Mouse (Mus musculus): ENCODE measurements around the gene Fev. TPM values are rescaled to one million over a fixed set of nuclear protein-coding genes. Genes with fewer than 3 reads are reported as not detected.
A peak's percentile ranks its signal among the peaks of the same experiment; 100 is the strongest.

The Fev gene
- polyA plus RNA-seq, 1 experiment from 2014 or later, result not detected

DNA sequence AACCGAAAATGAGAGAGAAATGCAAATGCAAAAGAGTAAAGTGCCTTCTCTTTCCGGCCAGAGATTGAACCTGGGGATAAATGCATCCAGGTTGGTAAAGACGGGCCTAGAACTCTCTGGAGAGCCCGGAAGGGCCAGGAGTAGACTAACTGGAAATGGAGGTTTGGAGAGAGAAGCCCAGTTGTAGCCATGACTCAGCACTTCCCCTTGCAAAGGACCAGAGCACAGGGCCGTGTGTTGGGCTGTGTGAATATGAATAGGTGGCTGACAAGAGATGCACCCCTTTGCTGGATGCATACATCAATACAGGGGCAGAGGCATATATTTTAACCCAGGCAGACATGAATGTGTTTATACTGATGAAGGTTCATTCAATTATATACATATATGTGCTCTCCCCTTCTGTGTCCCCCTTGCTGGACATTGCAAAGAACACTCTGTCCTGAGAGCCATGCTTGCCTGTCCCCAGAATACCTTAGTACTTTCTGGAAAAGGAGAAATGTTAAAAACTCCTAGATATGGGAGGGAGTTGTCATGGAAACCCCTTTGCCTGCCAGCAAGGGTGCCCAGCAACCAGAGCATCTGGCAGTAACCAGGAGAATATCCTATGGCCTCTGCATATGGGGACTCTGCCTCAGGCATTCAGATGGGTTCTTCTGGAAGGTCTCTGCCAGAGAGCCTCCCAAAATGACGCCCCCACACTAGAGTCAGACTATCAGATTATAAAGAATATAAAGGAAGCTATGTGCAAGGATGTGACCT lies 25.8 kb downstream of the Fev start:
- Histone ChIP-seq H3K4me2 (replicated peaks) (peak overlapping the region; percentile 92), H3K27me3 (replicated peaks) (peaks cover 27% of the 10 kb centered on the region), H3K4me3 (no peak overlapping the region), H3K9me3 (no peaks in the 10 kb centered on the region), H3K4me1 (peaks cover 45% of the 10 kb centered on the region), H3K27ac (no peak overlapping the region), H3K36me3 (no peaks in the 10 kb centered on the region), H3K9ac (no peak overlapping the region)
- WGBS, result 40% methylated on average over 6 of the region's 6 CpGs
- ATAC-seq (ENCODE audit: low FRiP score, low read depth), result no peak

DNA sequence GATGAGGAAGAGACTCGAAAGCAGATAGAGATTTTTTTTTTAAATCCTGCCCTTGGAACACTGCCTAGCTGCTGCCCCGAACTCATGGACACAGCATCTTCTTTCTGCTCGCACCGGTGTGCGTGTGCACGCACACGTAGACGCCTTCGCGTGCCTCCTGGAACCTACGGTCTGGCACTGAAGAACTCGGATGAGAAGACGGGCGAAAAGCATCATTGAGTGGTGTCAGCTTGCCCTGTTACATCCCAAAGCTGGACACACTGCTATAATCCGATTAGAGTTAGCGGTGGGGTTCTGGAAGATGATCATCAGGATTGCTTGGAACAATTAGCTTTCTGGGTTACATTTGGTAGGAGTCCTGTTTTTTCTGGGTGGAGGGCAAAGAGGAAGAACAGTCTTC lies 26.4 kb downstream of the Fev start:
- 9% methylated on average over 16 of the region's 16 CpGs for WGBS
- peak overlapping the region; percentile 86; the same call in 1 of the 2 replicates for H3K4me3 ChIP-seq
- peak overlapping the region; percentile 38; the same call in 1 of the 2 replicates for H3K9ac ChIP-seq
- peak overlapping the region; percentile 92 for H3K4me2 ChIP-seq (replicated peaks)
- no peak overlapping the region for H3K27ac ChIP-seq
- H3K9me3 ChIP-seq, result no peaks in the 10 kb centered on the region
- ATAC-seq (ENCODE audit: low FRiP score, low read depth), result no peak
- H3K27me3 ChIP-seq (replicated peaks), result peaks cover 27% of the 10 kb centered on the region
- H3K36me3 ChIP-seq, result no peaks in the 10 kb centered on the region
- peaks cover 51% of the 10 kb centered on the region for H3K4me1 ChIP-seq

DNA sequence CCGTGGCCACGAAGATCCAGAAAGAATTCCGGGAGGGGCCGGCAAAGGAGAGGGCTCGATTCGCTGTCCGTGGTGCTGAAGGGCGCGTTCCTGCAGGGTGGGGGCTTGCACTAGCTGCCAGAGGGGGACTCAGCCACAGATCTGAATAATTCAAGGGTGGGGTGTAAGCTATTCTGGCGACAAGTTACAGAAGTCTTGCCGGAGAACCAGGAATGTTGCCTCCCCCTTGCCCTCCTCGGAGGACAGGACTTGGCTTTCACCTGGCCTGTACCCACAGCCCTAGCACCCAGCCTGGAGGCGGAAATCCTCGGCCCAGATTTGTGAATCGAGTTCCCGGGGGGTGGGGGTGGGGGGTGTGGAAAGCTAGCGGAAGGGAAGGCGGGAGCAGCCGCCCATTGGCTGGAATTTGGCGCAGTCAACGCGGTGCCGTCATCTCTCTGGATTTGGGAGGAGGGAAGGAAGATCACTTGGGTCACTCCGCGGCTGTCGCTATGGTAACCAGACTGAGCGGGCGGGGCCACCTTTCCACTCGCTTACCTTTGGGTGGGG lies 27.0 kb downstream of the Fev start:
- H3K36me3 ChIP-seq, result no peaks in the 10 kb centered on the region
- no peak overlapping the region for H3K27ac ChIP-seq
- H3K4me3 ChIP-seq, result peak overlapping the region; percentile 86
- ATAC-seq (ENCODE audit: low FRiP score, low read depth), result peak; percentile 58
- under 1% methylated on average over 29 of the region's 29 CpGs for WGBS
- H3K9ac ChIP-seq, result peak overlapping the region; percentile 63
- H3K4me2 ChIP-seq (replicated peaks), result peak overlapping the region; percentile 92
- H3K27me3 ChIP-seq (replicated peaks), result peaks cover 27% of the 10 kb centered on the region
- H3K9me3 ChIP-seq, result no peaks in the 10 kb centered on the region
- peaks cover 54% of the 10 kb centered on the region for H3K4me1 ChIP-seq

DNA sequence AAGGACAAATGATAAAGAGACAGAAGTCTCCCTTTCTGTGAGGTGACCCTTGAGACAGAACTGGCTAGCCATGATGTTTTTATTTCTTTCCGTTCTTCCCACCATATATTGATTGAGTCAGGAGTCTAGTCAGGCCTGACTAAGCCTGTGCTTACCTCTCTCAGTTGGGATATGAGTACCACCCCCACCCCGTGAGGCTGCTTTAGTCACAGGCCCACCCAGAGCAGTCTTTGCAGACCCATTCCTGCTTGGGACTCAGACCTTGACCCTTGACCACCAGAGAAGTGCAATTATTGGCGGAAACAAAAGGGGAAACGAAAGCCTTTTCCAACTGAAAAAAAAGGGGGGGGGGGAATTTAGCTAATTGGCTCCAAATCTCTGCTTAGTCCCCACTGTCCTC lies 27.5 kb downstream of the Fev start:
- peak overlapping the region; percentile 92 for H3K4me2 ChIP-seq (replicated peaks)
- H3K4me3 ChIP-seq, result peak overlapping the region; percentile 86
- no peak overlapping the region for H3K27ac ChIP-seq
- H3K4me1 ChIP-seq, result peaks cover 54% of the 10 kb centered on the region
- no peak for ATAC-seq (ENCODE audit: low FRiP score, low read depth)
- no peaks in the 10 kb centered on the region for H3K36me3 ChIP-seq
- peaks cover 31% of the 10 kb centered on the region for H3K27me3 ChIP-seq (replicated peaks)
- H3K9ac ChIP-seq, result peak overlapping the region; percentile 63
- 4% methylated on average over 4 of the region's 4 CpGs for WGBS
- H3K9me3 ChIP-seq, result no peaks in the 10 kb centered on the region

DNA sequence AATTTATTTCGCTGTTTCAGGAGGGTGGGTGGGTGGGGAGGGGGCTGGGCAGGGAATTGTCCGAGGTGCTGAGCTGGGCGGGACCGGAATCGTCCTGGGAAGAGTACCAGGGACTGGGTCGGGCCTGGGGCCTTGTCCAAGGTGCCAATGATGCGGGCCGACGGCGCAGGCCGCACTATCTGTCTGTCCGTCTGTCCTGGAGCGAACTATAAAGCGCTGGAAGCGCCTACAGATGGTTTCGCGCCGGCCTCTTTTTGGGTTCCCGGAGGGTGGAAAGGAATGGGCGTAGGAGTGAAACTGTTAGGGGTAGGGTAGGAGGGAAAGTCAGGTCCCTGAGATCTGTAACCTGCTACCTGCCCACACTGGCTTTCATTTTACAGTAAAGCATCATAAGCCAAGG lies 28.0 kb downstream of the Fev start:
- Histone ChIP-seq H3K4me3 (peak overlapping the region; percentile 86), H3K27ac (no peak overlapping the region), H3K4me2 (replicated peaks) (peak overlapping the region; percentile 92), H3K27me3 (replicated peaks) (peaks cover 33% of the 10 kb centered on the region), H3K9ac (peak overlapping the region; percentile 93), H3K36me3 (no peaks in the 10 kb centered on the region), H3K4me1 (peaks cover 54% of the 10 kb centered on the region), H3K9me3 (no peaks in the 10 kb centered on the region)
- WGBS, result 2% methylated on average over 20 of the region's 20 CpGs
- no peak for ATAC-seq (ENCODE audit: low FRiP score, low read depth)

DNA sequence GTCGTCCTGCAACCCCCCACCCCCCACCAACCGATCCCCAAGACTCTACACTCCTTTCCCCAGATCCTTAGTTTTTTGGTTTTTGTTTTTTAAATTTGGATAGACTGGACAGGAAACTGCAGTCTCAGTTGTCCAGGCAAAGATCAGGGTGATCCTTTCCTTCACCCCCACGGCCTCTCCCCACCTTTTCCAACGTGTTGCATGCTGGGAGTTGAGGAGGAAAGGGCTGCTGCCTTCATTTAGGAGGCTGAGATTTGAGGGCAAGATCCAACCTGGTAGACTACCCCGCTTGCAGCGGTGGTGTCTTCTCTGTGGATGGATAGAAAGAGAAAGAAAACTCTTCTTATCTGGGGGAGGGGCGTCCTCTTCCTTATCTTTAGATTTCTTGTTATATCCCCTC lies 28.4 kb downstream of the Fev start:
- peaks cover 57% of the 10 kb centered on the region for H3K4me1 ChIP-seq
- no peaks in the 10 kb centered on the region for H3K36me3 ChIP-seq
- peak overlapping the region; percentile 92 for H3K4me2 ChIP-seq (replicated peaks)
- H3K27me3 ChIP-seq (replicated peaks), result peaks cover 33% of the 10 kb centered on the region
- ATAC-seq (ENCODE audit: low FRiP score, low read depth), result no peak
- no peak overlapping the region for H3K27ac ChIP-seq
- no peaks in the 10 kb centered on the region for H3K9me3 ChIP-seq
- H3K4me3 ChIP-seq, result peak overlapping the region; percentile 86
- 2% methylated on average over 7 of the region's 7 CpGs for WGBS
- peak overlapping the region; percentile 93 for H3K9ac ChIP-seq

DNA sequence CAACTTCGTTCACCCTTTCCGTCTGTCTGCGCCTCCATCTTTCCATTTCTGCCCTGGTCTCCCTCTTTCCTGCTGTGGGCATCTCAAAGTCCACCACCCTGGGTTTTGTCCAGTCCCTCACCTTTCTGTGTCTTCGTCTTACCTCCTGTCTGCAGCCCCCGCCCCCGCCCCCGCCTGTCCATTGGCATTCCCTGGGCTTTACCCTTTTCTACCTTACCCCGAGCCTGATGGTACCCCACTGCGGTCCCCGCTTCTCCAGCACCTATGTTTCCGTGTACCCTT lies 28.8 kb downstream of the Fev start:
- peak overlapping the region; percentile 93 for H3K9ac ChIP-seq
- H3K27ac ChIP-seq, result no peak overlapping the region
- WGBS, result 1% methylated on average over 11 of the region's 11 CpGs
- no peaks in the 10 kb centered on the region for H3K9me3 ChIP-seq
- peaks cover 33% of the 10 kb centered on the region for H3K27me3 ChIP-seq (replicated peaks)
- H3K4me3 ChIP-seq, result peak overlapping the region; percentile 86
- H3K36me3 ChIP-seq, result no peaks in the 10 kb centered on the region
- ATAC-seq (ENCODE audit: low FRiP score, low read depth), result no peak
- H3K4me1 ChIP-seq, result peaks cover 61% of the 10 kb centered on the region
- peak overlapping the region; percentile 92 for H3K4me2 ChIP-seq (replicated peaks)

DNA sequence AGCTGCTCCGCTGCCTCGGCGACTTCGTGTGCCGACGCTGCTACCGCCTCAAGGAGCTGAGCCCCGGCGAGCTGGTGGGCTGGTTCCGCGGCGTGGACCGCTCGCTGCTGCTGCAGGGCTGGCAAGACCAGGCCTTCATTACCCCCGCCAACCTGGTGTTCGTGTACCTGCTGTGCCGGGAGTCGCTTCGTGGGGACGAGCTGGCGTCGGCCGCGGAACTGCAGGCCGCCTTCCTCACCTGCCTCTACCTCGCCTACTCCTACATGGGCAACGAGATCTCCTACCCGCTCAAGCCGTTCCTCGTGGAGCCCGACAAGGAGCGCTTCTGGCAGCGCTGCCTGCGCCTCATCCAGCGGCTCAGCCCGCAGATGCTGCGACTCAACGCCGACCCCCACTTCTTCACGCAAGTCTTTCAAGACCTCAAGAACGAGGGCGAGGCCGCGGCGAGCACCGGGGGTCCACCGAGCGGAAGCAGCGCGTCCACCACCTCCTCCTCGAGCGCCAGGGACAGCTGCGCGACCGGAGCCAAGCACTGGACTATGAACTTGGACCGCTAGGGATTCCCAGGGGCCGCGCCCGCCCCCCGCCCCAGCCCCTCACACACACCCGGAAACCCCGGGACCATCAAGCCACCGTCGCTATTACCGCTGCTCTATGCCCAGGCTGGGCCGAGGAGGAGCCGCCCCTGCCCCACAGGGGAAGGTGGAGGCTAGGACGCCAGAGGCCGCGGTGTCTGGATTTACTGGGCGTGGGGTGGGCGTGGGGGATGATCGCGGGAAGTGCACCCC lies 29.4 kb downstream of the Fev start:
- H3K4me3 ChIP-seq, result peak overlapping the region; percentile 86
- peak overlapping the region; percentile 93 for H3K9ac ChIP-seq
- under 1% methylated on average over 74 of the region's 74 CpGs for WGBS
- H3K27me3 ChIP-seq (replicated peaks), result peaks cover 33% of the 10 kb centered on the region
- no peaks in the 10 kb centered on the region for H3K36me3 ChIP-seq
- peak overlapping the region; percentile 92 for H3K4me2 ChIP-seq (replicated peaks)
- peaks cover 66% of the 10 kb centered on the region for H3K4me1 ChIP-seq
- H3K9me3 ChIP-seq, result no peaks in the 10 kb centered on the region
- no peak for ATAC-seq (ENCODE audit: low FRiP score, low read depth)
- H3K27ac ChIP-seq, result peak overlapping the region; percentile 77; the same call in 1 of the 2 replicates

DNA sequence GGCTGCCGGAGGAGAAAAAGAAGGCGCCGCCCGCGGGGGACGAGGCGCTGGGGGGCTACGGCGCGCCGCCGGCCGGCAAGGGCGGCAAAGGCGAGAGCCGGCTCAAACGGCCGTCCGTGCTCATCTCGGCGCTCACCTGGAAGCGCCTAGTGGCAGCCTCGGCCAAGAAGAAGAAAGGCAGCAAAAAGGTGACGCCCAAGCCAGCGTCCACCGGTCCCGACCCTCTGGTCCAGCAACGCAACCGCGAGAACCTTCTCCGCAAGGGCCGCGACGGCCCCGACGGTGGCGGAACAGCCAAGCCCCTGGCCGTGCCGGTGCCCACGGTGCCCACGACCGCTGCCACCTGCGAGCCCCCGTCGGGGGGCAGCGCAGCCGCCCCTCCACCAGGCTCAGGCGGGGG lies 30.1 kb downstream of the Fev start:
- Histone ChIP-seq H3K4me2 (replicated peaks) (peak overlapping the region; percentile 92), H3K27ac (peak overlapping the region; percentile 77), H3K36me3 (no peaks in the 10 kb centered on the region), H3K27me3 (replicated peaks) (peaks cover 33% of the 10 kb centered on the region), H3K4me1 (peaks cover 72% of the 10 kb centered on the region), H3K9ac (peak overlapping the region; percentile 93), H3K9me3 (no peaks in the 10 kb centered on the region), H3K4me3 (peak overlapping the region; percentile 86)
- under 1% methylated on average over 46 of the region's 48 CpGs for WGBS
- ATAC-seq (ENCODE audit: low FRiP score, low read depth), result no peak

DNA sequence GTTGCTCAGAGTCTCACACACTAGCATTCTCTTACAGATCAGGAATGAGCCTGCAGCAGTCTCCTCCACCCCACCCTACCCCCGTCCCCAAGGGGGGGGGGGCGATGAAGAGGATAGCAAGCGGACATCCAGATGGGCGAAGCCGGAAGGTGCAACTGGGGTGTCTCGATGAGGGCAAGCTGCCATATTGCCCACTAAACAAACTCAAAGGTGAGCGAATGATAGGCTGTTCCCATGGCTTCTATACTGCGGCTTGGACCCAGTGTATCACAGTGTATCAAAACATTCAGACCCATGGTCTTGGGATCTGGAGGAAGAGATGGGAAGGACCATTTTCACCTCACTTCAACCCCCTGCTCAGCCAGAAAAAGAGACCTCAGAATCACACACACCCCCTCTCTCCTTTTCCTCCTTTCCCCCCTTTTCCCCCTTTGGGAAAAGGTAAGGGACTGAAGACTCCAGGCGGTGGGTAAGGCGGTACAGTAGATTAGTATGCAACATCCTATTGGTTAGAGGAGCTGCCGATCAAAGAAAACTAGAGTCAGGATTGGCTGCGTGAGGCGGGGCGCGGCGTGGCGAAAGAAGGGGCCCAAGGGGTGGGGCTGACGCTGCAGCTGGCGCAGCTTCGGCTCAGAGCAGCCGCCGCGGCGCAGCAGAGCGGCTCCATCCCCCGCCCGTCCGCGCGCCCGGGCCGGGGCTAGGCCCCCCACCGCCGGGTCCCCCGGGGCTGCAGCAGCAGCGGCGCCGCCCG lies 30.7 kb downstream of the Fev start, which contains the start of gene Cdk5r2:
Gene Cdk5r2 (plus strand): TSS at position 629 of the 751 bp plus-strand sequence.
- H3K4me2 ChIP-seq (replicated peaks), result peak within 1 kb of the TSS; percentile 92
- H3K27me3 ChIP-seq (replicated peaks), result peaks cover 33% of the 10 kb centered on the region
- peak within 1 kb of the TSS; percentile 93 for H3K9ac ChIP-seq
- ATAC-seq (ENCODE audit: low FRiP score, low read depth), result peak; percentile 86
- 3% methylated on average over 39 of the region's 39 CpGs for WGBS
- no peaks in the 10 kb centered on the region for H3K36me3 ChIP-seq
- peaks cover 69% of the 10 kb centered on the region for H3K4me1 ChIP-seq
- peak within 1 kb of the TSS; percentile 77 for H3K27ac ChIP-seq
- H3K4me3 ChIP-seq, result peak within 1 kb of the TSS; percentile 86
- H3K9me3 ChIP-seq, result no peaks in the 10 kb centered on the region

DNA sequence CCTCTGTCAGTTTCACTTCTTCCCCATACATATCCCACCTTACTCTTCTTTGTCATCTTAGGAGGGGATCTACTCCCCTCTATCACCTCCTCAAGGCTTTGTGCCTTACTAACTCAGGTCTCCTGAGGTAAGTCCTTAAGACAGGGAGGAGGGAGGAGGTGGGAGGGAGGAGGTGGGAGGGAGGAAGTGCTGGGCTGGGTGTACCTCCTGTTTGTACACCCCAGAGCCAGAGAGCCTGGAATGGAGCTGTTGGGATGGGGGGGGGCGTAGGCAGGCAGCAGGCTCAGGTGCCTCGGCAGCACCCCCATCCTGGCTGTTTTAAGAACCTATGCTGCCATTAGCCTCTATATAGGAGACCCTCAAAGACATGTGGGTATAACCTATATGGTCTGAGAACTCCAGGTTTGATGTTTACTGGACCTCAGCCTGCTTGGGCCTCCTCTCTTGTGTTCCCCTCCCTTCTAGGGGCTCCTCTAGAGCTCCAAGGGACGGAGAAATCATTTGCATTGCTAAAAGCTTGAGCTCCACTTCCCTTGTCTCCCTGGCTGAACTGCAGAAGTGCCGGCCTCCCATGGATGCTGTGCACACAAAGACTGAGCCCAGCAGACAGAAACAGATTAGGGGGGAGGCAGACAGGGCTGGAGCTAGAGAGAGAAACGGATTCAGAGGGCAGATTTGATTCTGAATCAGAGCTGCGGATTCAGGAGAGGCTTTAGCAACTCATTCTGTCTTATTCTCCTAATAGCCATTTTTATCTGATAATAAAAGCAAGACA lies 34.0 kb downstream of the Fev start:
- 0 out of 2 replicates have a peak overlapping the region, but pooled peaks have one; percentile 10 for H3K27ac ChIP-seq
- H3K9ac ChIP-seq, result no peak overlapping the region
- H3K27me3 ChIP-seq (replicated peaks), result peaks cover 19% of the 10 kb centered on the region
- no peak for ATAC-seq (ENCODE audit: low FRiP score, low read depth)
- no peaks in the 10 kb centered on the region for H3K9me3 ChIP-seq
- peak overlapping the region; percentile 25; the same call in 1 of the 2 replicates for H3K4me2 ChIP-seq (replicated peaks)
- no peak overlapping the region for H3K4me3 ChIP-seq
- H3K36me3 ChIP-seq, result no peaks in the 10 kb centered on the region
- H3K4me1 ChIP-seq, result peaks cover 37% of the 10 kb centered on the region
- 15% methylated on average over 6 of the region's 6 CpGs for WGBS

Data from neural tube, embryonic 12.5 days (tissue).